Mouse (Mus musculus): ENCODE measurements at regions not wholly inside any gene's neighbourhood (a gene's known extent, or its start where the extent isn't known, plus 50 kb on each side); places are given as distances from the start of the nearest gene placed in this dataset.

GRCm38 (mm10) chr5:139598715-139599114, 55.4 kb downstream of the Uncx start:
- no peak for DNase-seq (ENCODE audit: low read depth, low spot score)

- DNase-seq (ENCODE audit: low read depth, low spot score): no peak
Measured at GRCm38 (mm10) chr5:139599191-139599937, 56.1 kb downstream of the Uncx start.

GRCm38 (mm10) chr5:139600213-139600612, 56.9 kb downstream of the Uncx start:
- DNase-seq (ENCODE audit: low read depth, low spot score): no peak

- no peak for DNase-seq (ENCODE audit: low read depth, low spot score)
Measured at GRCm38 (mm10) chr5:139602860-139603259, 59.6 kb downstream of the Uncx start.

GRCm38 (mm10) chr5:139603535-139603934, 60.2 kb downstream of the Uncx start:
- no peak for DNase-seq (ENCODE audit: low read depth, low spot score)

- no peak for DNase-seq (ENCODE audit: low read depth, low spot score)
Measured at GRCm38 (mm10) chr5:139604327-139604726, 61.0 kb downstream of the Uncx start.

- DNase-seq (ENCODE audit: low read depth, low spot score): no peak
Measured at GRCm38 (mm10) chr5:139610610-139611520, 67.6 kb downstream of the Uncx start.

- no peak for DNase-seq (ENCODE audit: low read depth, low spot score)
Measured at GRCm38 (mm10) chr5:139612224-139612623, 68.9 kb downstream of the Uncx start.

- no peak for DNase-seq (ENCODE audit: low read depth, low spot score)
Measured at GRCm38 (mm10) chr5:139612676-139613075, 69.4 kb downstream of the Uncx start.

- DNase-seq (ENCODE audit: low read depth, low spot score): no peak
Measured at GRCm38 (mm10) chr5:139613601-139614000, 70.3 kb downstream of the Uncx start.

GRCm38 (mm10) chr5:139619301-139620161, 76.2 kb downstream of the Uncx start:
- no peak for DNase-seq (ENCODE audit: low read depth, low spot score)

GRCm38 (mm10) chr5:139625871-139626460, 82.7 kb downstream of the Uncx start:
- peak; percentile 32 for DNase-seq (ENCODE audit: low read depth, low spot score)

GRCm38 (mm10) chr5:139627552-139627951, 84.3 kb downstream of the Uncx start:
- no peak for DNase-seq (ENCODE audit: low read depth, low spot score)

- no peak for DNase-seq (ENCODE audit: low read depth, low spot score)
Measured at GRCm38 (mm10) chr5:139637028-139637427, 93.7 kb downstream of the Uncx start.

GRCm38 (mm10) chr5:139640652-139641612, 95.2 kb downstream of the Micall2 start:
- no peak for DNase-seq (ENCODE audit: low read depth, low spot score)

- no peak for DNase-seq (ENCODE audit: low read depth, low spot score)
Measured at GRCm38 (mm10) chr5:139644816-139645215, 91.3 kb downstream of the Micall2 start.

GRCm38 (mm10) chr5:139651041-139651440, 85.1 kb downstream of the Micall2 start:
- no peak for DNase-seq (ENCODE audit: low read depth, low spot score)

All from brain, embryonic 18.5 days (tissue).